Mouse (Mus musculus): ENCODE data around the gene Pitpnc1.
A peak's percentile ranks its signal among the peaks of the same experiment; 100 is the strongest.

The Pitpnc1 gene

GRCm38 (mm10) chr11:107270564-107270963 lies 199.9 kb downstream of the Pitpnc1 start:
- DNase-seq = no peak

GRCm38 (mm10) chr11:107267522-107267921 lies 203.0 kb downstream of the Pitpnc1 start:
- no peak for DNase-seq

GRCm38 (mm10) chr11:107265861-107266260 lies 204.6 kb downstream of the Pitpnc1 start:
- no peak for DNase-seq

- peak; percentile 47 to 69 for DNase-seq
Observed at GRCm38 (mm10) chr11:107264889-107265615, 205.4 kb downstream of the Pitpnc1 start.

- no peak for DNase-seq
Observed at GRCm38 (mm10) chr11:107263838-107264237, 206.7 kb downstream of the Pitpnc1 start.

GRCm38 (mm10) chr11:107259428-107259827 lies 211.1 kb downstream of the Pitpnc1 start:
- no peak for DNase-seq

- peak; percentile 65 to 82 for DNase-seq
Observed at GRCm38 (mm10) chr11:107255185-107255584, 215.3 kb downstream of the Pitpnc1 start.

GRCm38 (mm10) chr11:107254181-107254580 lies 216.3 kb downstream of the Pitpnc1 start:
- no peak for DNase-seq

GRCm38 (mm10) chr11:107252026-107252425 lies 218.5 kb downstream of the Pitpnc1 start:
- DNase-seq = no peak

GRCm38 (mm10) chr11:107251460-107251859 lies 219.0 kb downstream of the Pitpnc1 start:
- DNase-seq = no peak

- DNase-seq = no peak
Observed at GRCm38 (mm10) chr11:107250882-107251281, 219.6 kb downstream of the Pitpnc1 start.

- DNase-seq = no peak
Observed at GRCm38 (mm10) chr11:107248753-107249152, 221.7 kb downstream of the Pitpnc1 start.

- no peak for DNase-seq
Observed at GRCm38 (mm10) chr11:107245657-107246056, 224.8 kb downstream of the Pitpnc1 start.

GRCm38 (mm10) chr11:107243126-107243525 lies 227.4 kb downstream of the Pitpnc1 start:
- no peak for DNase-seq

- no peak for DNase-seq
Observed at GRCm38 (mm10) chr11:107241678-107242077, 228.8 kb downstream of the Pitpnc1 start.

GRCm38 (mm10) chr11:107238506-107238905 lies 232.0 kb downstream of the Pitpnc1 start:
- DNase-seq = no peak

- DNase-seq = no peak
Observed at GRCm38 (mm10) chr11:107237532-107237931, 233.0 kb downstream of the Pitpnc1 start.

- no peak for DNase-seq
Observed at GRCm38 (mm10) chr11:107233252-107233890, 237.1 kb downstream of the Pitpnc1 start.

- DNase-seq = no peak
Observed at GRCm38 (mm10) chr11:107230128-107230527, 240.4 kb downstream of the Pitpnc1 start.

- DNase-seq = no peak
Observed at GRCm38 (mm10) chr11:107226431-107226830, 244.1 kb downstream of the Pitpnc1 start.

- DNase-seq = no peak
Observed at GRCm38 (mm10) chr11:107226013-107226412, 244.5 kb downstream of the Pitpnc1 start.

- no peak for DNase-seq
Observed at GRCm38 (mm10) chr11:107225301-107225700, 245.2 kb downstream of the Pitpnc1 start.

GRCm38 (mm10) chr11:107223667-107224214 lies 246.8 kb downstream of the Pitpnc1 start:
- no peak for DNase-seq

GRCm38 (mm10) chr11:107223169-107223561 lies 247.3 kb downstream of the Pitpnc1 start:
- DNase-seq = peak in 1 of 2 experiments; percentile 14
